Mouse (Mus musculus) forebrain, embryonic 14.5 days (tissue): ENCODE data around the gene Kitl. TPM values are rescaled to one million over a fixed set of nuclear protein-coding genes. Genes with fewer than 3 reads are reported as not detected.
A peak's percentile ranks its signal among the peaks of the same experiment; 100 is the strongest.

Experiments used
- ATAC-seq: fragments of 200-750 bp; cut with Nextera tagmentation; 2 replicates; pipeline ENCODE4 v1.8.0; 2017; ENCODE audit warnings: mild to moderate bottlenecking, moderate library complexity
- DNase-seq: peaks from one replicate; pipeline ENCODE4 v3.0.0-alpha.2; 2015; ENCODE audit warnings: low spot score
- H3K27ac ChIP-seq: fragments of 300-500 bp; sonication (generic); 2 replicates; pipeline ENCODE4 v1.5.1; 2014; ENCODE audit warnings: low read depth, mild to moderate bottlenecking, control low read depth, low read length, moderate library complexity
- H3K27me3 ChIP-seq: fragments of 300-500 bp; sonication (generic); replicated peaks from 2 replicates; pipeline ENCODE4 v1.6.1; 2014; ENCODE audit warnings: low read length, control low read depth, mixed read lengths; ENCODE audit not compliant: control insufficient read depth, insufficient read depth
- H3K36me3 ChIP-seq: fragments of 300-500 bp; sonication (generic); 2 replicates; pipeline ENCODE4 v1.6.1; 2014; ENCODE audit warnings: low read length, control low read depth; ENCODE audit not compliant: control insufficient read depth, insufficient read depth
- H3K4me1 ChIP-seq: fragments of 300-500 bp; sonication (generic); 2 replicates; pipeline ENCODE4 v1.6.1; 2014; ENCODE audit warnings: antibody characterized with exemption, low read length, control low read depth; ENCODE audit not compliant: control insufficient read depth, insufficient read depth
- H3K4me2 ChIP-seq: fragments of 300-500 bp; sonication (generic); 2 replicates; pipeline ENCODE4 v1.6.1; 2014; ENCODE audit warnings: mild to moderate bottlenecking, control low read depth, low read length
- H3K4me3 ChIP-seq: fragments of 300-500 bp; sonication (generic); 2 replicates; pipeline ENCODE4 v1.5.1; 2014; ENCODE audit warnings: low read depth, low read length, control low read depth
- H3K9ac ChIP-seq: fragments of 300-500 bp; sonication (generic); 2 replicates; pipeline ENCODE4 v1.6.1; 2014; ENCODE audit warnings: mild to moderate bottlenecking, low read length, control low read depth, moderate library complexity
- H3K9me3 ChIP-seq: fragments of 300-500 bp; sonication (generic); replicated peaks from 2 replicates; pipeline ENCODE4 v1.6.1; 2016; ENCODE audit warnings: low read length, control low read depth, mixed read lengths; ENCODE audit not compliant: control insufficient read depth
- WGBS: fragments of 180-500 bp; shearing (Covaris S2); extraction: QIAGEN DNeasy Blood & Tissue Kit; methylation state at CpG from one replicate; pipeline ENCODE4 v1.1.7; 2014; 5-methylcytosine and 5-hydroxymethylcytosine counted together
- polyA plus RNA-seq: library from polyadenylated mRNA; unstranded; fragments of >200 nt; fragmentation: Nextera tagmentation; extraction: Ambion mirVana; gene quantifications from 2 replicates; pipeline ENCODE4 v1.2.1, GENCODE M21; 2014

The Kitl gene
- polyA plus RNA-seq, 1 experiment from 2014 or later, result 59.4 TPM

GRCm38 (mm10) chr10:100019246-100020195 lies 4.1 kb downstream of the Kitl start:
- H3K4me2 ChIP-seq, result peak overlapping the region; percentile 30
- no peak overlapping the region for H3K4me3 ChIP-seq
- 0 out of 2 replicates have a peak overlapping the region, but pooled peaks have one; percentile 4 for H3K9ac ChIP-seq
- peaks cover 30% of the 10 kb centered on the region for H3K4me1 ChIP-seq
- no peaks in the 10 kb centered on the region for H3K9me3 ChIP-seq
- peak; percentile 45; the same call in 1 of the 2 replicates for ATAC-seq
- WGBS, result 39% methylated on average over 17 of the region's 17 CpGs
- no peaks in the 10 kb centered on the region for H3K36me3 ChIP-seq
- H3K27me3 ChIP-seq, result no peaks in the 10 kb centered on the region
- H3K27ac ChIP-seq, result no peak overlapping the region
- peak; percentile 92 for DNase-seq

GRCm38 (mm10) chr10:100022090-100022834 lies 6.8 kb downstream of the Kitl start:
- ATAC-seq, result peak; percentile 80
- H3K27ac ChIP-seq, result peak overlapping the region; percentile 22; the same call in 1 of the 2 replicates

GRCm38 (mm10) chr10:100022835-100023093 lies 7.3 kb downstream of the Kitl start:
- H3K27ac ChIP-seq, result peak overlapping the region; percentile 22; the same call in 1 of the 2 replicates
- H3K4me2 ChIP-seq, result no peak overlapping the region
- H3K27me3 ChIP-seq, result no peaks in the 10 kb centered on the region
- H3K9me3 ChIP-seq, result peaks cover 3% of the 10 kb centered on the region; the same call in 1 of the 2 replicates
- 0 out of 2 replicates have a peak overlapping the region, but pooled peaks have one; percentile 4 for H3K9ac ChIP-seq
- H3K4me1 ChIP-seq, result peaks cover 30% of the 10 kb centered on the region
- no peak for DNase-seq
- whole genome bisulfite sequencing, result 9% methylated on average over 1 of the region's 1 CpGs
- ATAC-seq, result no peak
- no peak overlapping the region for H3K4me3 ChIP-seq
- H3K36me3 ChIP-seq, result no peaks in the 10 kb centered on the region

More at GRCm38 (mm10) chr10:100022090-100022834, 6.8 kb downstream of the Kitl start:
- DNase-seq, result peak; percentile 78
- Histone ChIP-seq H3K27me3 (no peaks in the 10 kb centered on the region), H3K9me3 (peaks cover 3% of the 10 kb centered on the region; the same call in 1 of the 2 replicates), H3K36me3 (no peaks in the 10 kb centered on the region), H3K4me2 (peak overlapping the region; percentile 16; the same call in 1 of the 2 replicates), H3K4me3 (no peak overlapping the region), H3K9ac (0 out of 2 replicates have a peak overlapping the region, but pooled peaks have one; percentile 4), H3K4me1 (peaks cover 30% of the 10 kb centered on the region)
- WGBS, result 7% methylated on average over 11 of the region's 11 CpGs

GRCm38 (mm10) chr10:100025665-100026064 lies 10.2 kb downstream of the Kitl start:
- H3K27ac ChIP-seq, result no peak overlapping the region
- no peaks in the 10 kb centered on the region for H3K27me3 ChIP-seq
- H3K9ac ChIP-seq, result no peak overlapping the region
- peaks cover 3% of the 10 kb centered on the region; the same call in 1 of the 2 replicates for H3K9me3 ChIP-seq
- no peaks in the 10 kb centered on the region for H3K36me3 ChIP-seq
- no peak overlapping the region for H3K4me3 ChIP-seq
- H3K4me1 ChIP-seq, result peaks cover 16% of the 10 kb centered on the region; the same call in 1 of the 2 replicates
- ATAC-seq (no peak), DNase-seq (no peak)
- H3K4me2 ChIP-seq, result no peak overlapping the region
- WGBS, result 78% methylated on average over 8 of the region's 8 CpGs

- ATAC-seq (no peak), DNase-seq (no peak)
- no peaks in the 10 kb centered on the region for H3K27me3 ChIP-seq
- H3K9ac ChIP-seq, result no peak overlapping the region
- peaks cover 3% of the 10 kb centered on the region; the same call in 1 of the 2 replicates for H3K9me3 ChIP-seq
- H3K4me1 ChIP-seq, result peaks cover 16% of the 10 kb centered on the region
- WGBS, result 90% methylated on average over 1 of the region's 1 CpGs
- no peaks in the 10 kb centered on the region for H3K36me3 ChIP-seq
- H3K4me3 ChIP-seq, result no peak overlapping the region
- no peak overlapping the region for H3K4me2 ChIP-seq
- H3K27ac ChIP-seq, result no peak overlapping the region
Measured at GRCm38 (mm10) chr10:100026778-100027177, 11.3 kb downstream of the Kitl start.

GRCm38 (mm10) chr10:100030385-100030784 lies 15.0 kb downstream of the Kitl start:
- Histone ChIP-seq H3K27ac (no peak overlapping the region), H3K4me2 (no peak overlapping the region), H3K9me3 (peaks cover 3% of the 10 kb centered on the region; the same call in 1 of the 2 replicates), H3K36me3 (no peaks in the 10 kb centered on the region), H3K9ac (no peak overlapping the region), H3K4me1 (peaks cover 3% of the 10 kb centered on the region; the same call in 1 of the 2 replicates), H3K27me3 (no peaks in the 10 kb centered on the region), H3K4me3 (no peak overlapping the region)
- 63% methylated on average over 5 of the region's 5 CpGs for WGBS
- DNase-seq, result no peak
- ATAC-seq, result peak; percentile 34; the same call in 1 of the 2 replicates

- ATAC-seq (peak; percentile 40; the same call in 1 of the 2 replicates), DNase-seq (no peak)
- H3K4me1 ChIP-seq, result peaks cover 3% of the 10 kb centered on the region; the same call in 1 of the 2 replicates
- no peak overlapping the region for H3K9ac ChIP-seq
- no peaks in the 10 kb centered on the region for H3K27me3 ChIP-seq
- 73% methylated on average over 12 of the region's 12 CpGs for WGBS
- no peak overlapping the region for H3K4me2 ChIP-seq
- no peak overlapping the region for H3K4me3 ChIP-seq
- peaks cover 3% of the 10 kb centered on the region; the same call in 1 of the 2 replicates for H3K9me3 ChIP-seq
- H3K36me3 ChIP-seq, result no peaks in the 10 kb centered on the region
- H3K27ac ChIP-seq, result no peak overlapping the region
Measured at GRCm38 (mm10) chr10:100030980-100031516, 15.6 kb downstream of the Kitl start.

GRCm38 (mm10) chr10:100031631-100032030 lies 16.2 kb downstream of the Kitl start:
- 16% methylated on average over 11 of the region's 11 CpGs for WGBS
- H3K36me3 ChIP-seq, result no peaks in the 10 kb centered on the region
- H3K9ac ChIP-seq, result no peak overlapping the region
- ATAC-seq, result no peak
- peaks cover 3% of the 10 kb centered on the region; the same call in 1 of the 2 replicates for H3K4me1 ChIP-seq
- no peak overlapping the region for H3K27ac ChIP-seq
- no peak overlapping the region for H3K4me3 ChIP-seq
- no peak for DNase-seq
- H3K4me2 ChIP-seq, result peak overlapping the region; percentile 20; the same call in 1 of the 2 replicates
- no peaks in the 10 kb centered on the region for H3K27me3 ChIP-seq
- H3K9me3 ChIP-seq, result no peaks in the 10 kb centered on the region; the same call in 1 of the 2 replicates
